Mouse (Mus musculus): ENCODE measurements at regions not wholly inside any gene's neighbourhood (a gene's known extent, or its start where the extent isn't known, plus 50 kb on each side); places are given as distances from the start of the nearest gene placed in this dataset.

DNA sequence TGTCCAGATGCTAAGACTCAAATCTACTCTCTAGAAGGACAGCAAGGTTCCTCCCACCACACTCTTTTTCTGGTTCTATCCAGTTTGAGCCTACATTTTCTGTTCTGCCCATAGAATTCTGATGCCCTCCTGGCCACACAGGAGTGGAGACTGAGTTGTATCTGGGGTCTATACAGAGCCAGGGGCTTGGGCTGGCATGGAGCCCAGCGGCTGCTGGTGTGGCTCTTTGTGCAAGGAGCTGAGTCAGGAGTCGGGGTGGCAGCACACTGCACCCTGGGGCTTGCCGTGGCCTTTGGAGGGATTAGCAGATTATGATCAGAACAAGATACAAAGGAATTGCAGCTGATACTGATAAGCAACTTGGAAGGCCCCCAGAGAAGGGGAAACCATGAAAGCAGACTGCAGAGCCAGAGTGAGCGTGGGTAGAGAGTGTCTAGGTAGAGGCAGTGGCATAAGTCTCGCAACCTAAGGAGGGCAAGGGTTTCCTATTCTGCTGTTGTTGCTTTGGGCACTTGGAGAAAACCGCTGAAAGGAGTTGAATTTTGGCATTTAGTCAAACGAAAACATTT lies 348.5 kb downstream of the Pik3r1 start:
- Histone ChIP-seq H3K4me1 (replicated peaks; ENCODE audit: control insufficient read depth in 2 of 2, insufficient read depth in 2 of 2, low read length in 1 of 2) (no peaks in the 10 kb centered on the region), H3K9ac (replicated peaks) (no peak overlapping the region), H3K27me3 (ENCODE audit: control insufficient read depth, insufficient read depth, low read length) (no peaks in the 10 kb centered on the region), H3K4me3 (ENCODE audit: insufficient read depth in 1 of 2, low read depth in 2 of 2, low read length in 2 of 2) (no peak overlapping the region), H3K36me3 (replicated peaks; ENCODE audit: control insufficient read depth, insufficient read depth, low read depth) (no peaks in the 10 kb centered on the region), H3K4me2 (ENCODE audit: low read depth) (no peak overlapping the region), H3K9me3 (ENCODE audit: control insufficient read depth, low read length) (no peaks in the 10 kb centered on the region), H3K27ac (no peak overlapping the region)
- WGBS (ENCODE audit: insufficient replicate concordance) = 59% methylated on average over 7 of the region's 7 CpGs
- TF ChIP-seq EP300 (IDR thresholded peaks at IDR 0.05; ENCODE audit: low read depth) (no peak), CTCF (IDR thresholded peaks at IDR 0.05; ENCODE audit: low read depth) (no peak)
- no peak for ATAC-seq (ENCODE audit: insufficient read depth)
- no peak for DNase-seq (ENCODE audit: low read depth in 3 of 3, low spot score in 3 of 3)

DNA sequence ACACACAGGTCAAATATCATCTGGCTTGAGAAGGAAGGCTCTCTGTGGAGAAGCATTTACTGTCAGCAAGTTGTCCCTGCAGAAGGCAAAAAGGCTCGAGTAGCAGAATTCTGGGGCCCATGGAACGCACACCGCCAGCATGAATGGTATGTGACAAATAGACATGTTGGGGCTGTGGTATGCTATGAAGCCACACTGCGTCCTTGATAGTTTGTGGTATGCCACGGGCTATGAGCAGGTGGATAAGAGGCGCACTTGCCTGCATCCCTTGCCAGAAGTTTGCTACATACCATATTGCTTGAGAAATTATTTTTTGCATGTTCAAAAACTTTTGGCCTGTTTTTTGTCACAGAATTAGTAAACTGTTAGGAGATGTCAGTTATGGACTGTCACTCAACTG lies 349.7 kb downstream of the Pik3r1 start:
- DNase-seq (ENCODE audit: low read depth in 3 of 3, low spot score in 3 of 3) (no peak), ATAC-seq (ENCODE audit: insufficient read depth) (no peak)
- 64% methylated on average over 6 of the region's 6 CpGs for WGBS (ENCODE audit: insufficient replicate concordance)
- Histone ChIP-seq H3K9ac (replicated peaks) (no peak overlapping the region), H3K27me3 (ENCODE audit: control insufficient read depth, insufficient read depth, low read length) (no peaks in the 10 kb centered on the region), H3K4me3 (ENCODE audit: insufficient read depth in 1 of 2, low read depth in 2 of 2, low read length in 2 of 2) (no peak overlapping the region), H3K4me1 (replicated peaks; ENCODE audit: control insufficient read depth in 2 of 2, insufficient read depth in 2 of 2, low read length in 1 of 2) (no peaks in the 10 kb centered on the region), H3K4me2 (ENCODE audit: low read depth) (no peak overlapping the region), H3K9me3 (ENCODE audit: control insufficient read depth, low read length) (no peaks in the 10 kb centered on the region), H3K36me3 (replicated peaks; ENCODE audit: control insufficient read depth, insufficient read depth, low read depth) (no peaks in the 10 kb centered on the region), H3K27ac (no peak overlapping the region)
- TF ChIP-seq CTCF (IDR thresholded peaks at IDR 0.05; ENCODE audit: low read depth) = no peak
- no peak for TF ChIP-seq EP300 (IDR thresholded peaks at IDR 0.05; ENCODE audit: low read depth)

DNA sequence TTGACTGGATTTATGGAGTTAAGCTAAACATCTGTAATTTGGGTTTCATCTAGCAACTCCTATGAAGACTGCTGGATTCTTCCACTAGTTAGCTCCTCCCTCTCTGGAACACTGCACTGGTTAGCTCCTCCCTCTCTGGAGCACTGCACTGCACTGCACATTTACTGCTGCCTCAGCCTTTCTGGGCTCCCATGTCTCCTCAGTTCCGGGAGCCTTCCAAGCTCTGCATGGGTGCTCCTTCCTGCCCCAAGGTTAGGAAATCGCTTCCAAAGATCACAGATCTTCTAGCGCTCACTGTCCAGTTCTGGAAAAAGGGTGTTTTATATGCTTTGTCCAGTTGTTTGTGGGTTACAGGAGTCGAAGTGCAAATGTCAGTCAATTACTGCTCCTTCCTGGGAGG lies 359.1 kb downstream of the Pik3r1 start:
- 56% methylated on average over 4 of the region's 4 CpGs for WGBS (ENCODE audit: insufficient replicate concordance)
- H3K27ac ChIP-seq = no peak overlapping the region
- H3K4me3 ChIP-seq (ENCODE audit: insufficient read depth in 1 of 2, low read depth in 2 of 2, low read length in 2 of 2) = no peak overlapping the region
- TF ChIP-seq EP300 (IDR thresholded peaks at IDR 0.05; ENCODE audit: low read depth) (no peak), CTCF (IDR thresholded peaks at IDR 0.05; ENCODE audit: low read depth) (no peak)
- no peak overlapping the region for H3K4me2 ChIP-seq (ENCODE audit: low read depth)
- no peaks in the 10 kb centered on the region for H3K27me3 ChIP-seq (ENCODE audit: control insufficient read depth, insufficient read depth, low read length)
- H3K4me1 ChIP-seq (replicated peaks; ENCODE audit: control insufficient read depth in 2 of 2, insufficient read depth in 2 of 2, low read length in 1 of 2) = no peaks in the 10 kb centered on the region
- ATAC-seq (ENCODE audit: insufficient read depth) = no peak
- no peaks in the 10 kb centered on the region for H3K36me3 ChIP-seq (replicated peaks; ENCODE audit: control insufficient read depth, insufficient read depth, low read depth)
- DNase-seq (ENCODE audit: low read depth in 3 of 3, low spot score in 3 of 3) = no peak
- no peak overlapping the region for H3K9ac ChIP-seq (replicated peaks)
- no peaks in the 10 kb centered on the region for H3K9me3 ChIP-seq (ENCODE audit: control insufficient read depth, low read length)

DNA sequence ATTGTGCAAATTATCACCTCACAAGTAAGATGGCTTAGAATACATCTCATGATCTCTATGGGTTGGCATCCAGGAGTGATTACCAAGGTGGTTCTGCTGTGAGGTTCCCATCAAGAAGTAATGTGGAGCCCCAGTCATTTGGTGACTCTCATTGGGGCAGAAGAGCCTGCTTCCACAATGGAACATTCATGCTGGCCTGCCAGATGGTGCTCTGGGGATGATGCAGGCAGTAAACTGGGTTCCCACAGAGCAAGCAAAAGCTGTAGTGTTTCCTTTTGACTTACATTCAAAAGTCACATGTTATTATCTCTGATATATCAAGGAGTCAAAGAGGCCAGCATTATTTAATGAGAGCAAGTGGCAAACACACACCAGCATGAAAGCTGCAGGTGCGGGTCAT lies 360.4 kb downstream of the Pik3r1 start:
- no peaks in the 10 kb centered on the region for H3K9me3 ChIP-seq (ENCODE audit: control insufficient read depth, low read length)
- ATAC-seq (ENCODE audit: insufficient read depth) = no peak
- TF ChIP-seq CTCF (IDR thresholded peaks at IDR 0.05; ENCODE audit: low read depth) (no peak), EP300 (IDR thresholded peaks at IDR 0.05; ENCODE audit: low read depth) (no peak)

DNA sequence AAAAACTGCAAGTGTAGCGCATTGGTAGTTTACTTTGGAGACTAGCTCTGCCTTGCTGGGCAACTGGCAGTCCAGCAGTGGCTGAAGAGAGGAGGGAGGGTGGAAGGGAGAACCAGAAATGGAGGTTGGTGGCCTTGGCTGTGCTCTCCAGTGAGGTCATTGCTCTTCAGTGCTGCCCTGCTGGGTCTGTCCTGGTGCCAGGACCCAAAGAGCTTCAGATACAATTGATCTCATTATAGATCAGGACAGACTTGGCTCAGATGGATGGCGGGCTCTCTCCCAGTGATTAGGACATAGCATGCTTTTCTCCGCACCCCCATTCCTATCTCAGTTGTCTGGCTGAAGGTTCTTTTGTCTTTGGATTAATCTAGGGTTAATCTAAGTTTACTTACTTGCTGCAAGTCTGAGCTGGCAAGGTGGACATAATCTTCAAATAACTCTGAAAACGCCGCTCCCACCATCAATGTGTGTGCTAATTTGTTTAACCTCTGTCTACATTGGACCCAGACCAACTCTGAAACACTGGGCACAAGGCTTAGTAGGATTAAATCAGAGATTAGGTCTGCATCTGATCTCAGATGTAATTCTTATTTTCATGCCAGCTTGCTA lies 394.3 kb downstream of the Pik3r1 start:
- no peak for DNase-seq (ENCODE audit: low read depth in 3 of 3, low spot score in 3 of 3)

More for the DNA sequence above, 360.4 kb downstream of the Pik3r1 start:
- Histone ChIP-seq H3K4me2 (ENCODE audit: low read depth) (no peak overlapping the region), H3K36me3 (replicated peaks; ENCODE audit: control insufficient read depth, insufficient read depth, low read depth) (no peaks in the 10 kb centered on the region), H3K9ac (replicated peaks) (no peak overlapping the region), H3K4me1 (replicated peaks; ENCODE audit: control insufficient read depth in 2 of 2, insufficient read depth in 2 of 2, low read length in 1 of 2) (no peaks in the 10 kb centered on the region), H3K4me3 (ENCODE audit: insufficient read depth in 1 of 2, low read depth in 2 of 2, low read length in 2 of 2) (no peak overlapping the region), H3K27ac (no peak overlapping the region), H3K27me3 (ENCODE audit: control insufficient read depth, insufficient read depth, low read length) (no peaks in the 10 kb centered on the region)
- 69% methylated on average over 1 of the region's 1 CpGs for WGBS (ENCODE audit: insufficient replicate concordance)
- DNase-seq (ENCODE audit: low read depth in 3 of 3, low spot score in 3 of 3) = no peak

More for the DNA sequence above, 394.3 kb downstream of the Pik3r1 start:
- Histone ChIP-seq H3K27ac (no peak overlapping the region), H3K4me2 (ENCODE audit: low read depth) (no peak overlapping the region), H3K4me1 (replicated peaks; ENCODE audit: control insufficient read depth in 2 of 2, insufficient read depth in 2 of 2, low read length in 1 of 2) (no peaks in the 10 kb centered on the region), H3K36me3 (replicated peaks; ENCODE audit: control insufficient read depth, insufficient read depth, low read depth) (no peaks in the 10 kb centered on the region), H3K9me3 (ENCODE audit: control insufficient read depth, low read length) (no peaks in the 10 kb centered on the region), H3K9ac (replicated peaks) (no peak overlapping the region), H3K4me3 (ENCODE audit: insufficient read depth in 1 of 2, low read depth in 2 of 2, low read length in 2 of 2) (no peak overlapping the region), H3K27me3 (ENCODE audit: control insufficient read depth, insufficient read depth, low read length) (no peaks in the 10 kb centered on the region)
- 74% methylated on average over 5 of the region's 5 CpGs for WGBS (ENCODE audit: insufficient replicate concordance)
- no peak for TF ChIP-seq EP300 (IDR thresholded peaks at IDR 0.05; ENCODE audit: low read depth)
- no peak for TF ChIP-seq CTCF (IDR thresholded peaks at IDR 0.05; ENCODE audit: low read depth)
- no peak for ATAC-seq (ENCODE audit: insufficient read depth)

All from liver, embryonic 14.5 days (tissue).